In genomic region chr7:114991255-114991654, GRCm38 (mm10) we compare ENCODE assay signal across 12 mouse cellular contexts.
A peak's percentile ranks its signal among the peaks of the same experiment; 100 is the strongest.
DNase-seq lines count a peak whose midpoint lies in the region; ATAC-seq and TF ChIP-seq lines count a peak whose summit lies in the region.
"Had no signal": no experiment of that assay in that cellular context is flagged by ENCODE, and none has a peak within 500 bp of the region (broad histone marks: within the 10 kb centered on the region; RNA-seq: fewer than 3 reads in every experiment).

No protein-coding gene starts in this region.

- no peaks in the 10 kb centered on the region for H3K4me1 ChIP-seq in lung, adult 2 months (ENCODE audit: control insufficient read depth, insufficient read depth, low read length)
- H3K4me1 ChIP-seq: forebrain, embryonic 12.5 days had no signal

- H3K4me3 ChIP-seq in gastrocnemius, adult 2 months: no peak overlapping the region
- H3K4me3 ChIP-seq in lung, adult 2 months (replicated peaks; ENCODE audit: extremely low read depth, low read depth, low read length): no peak overlapping the region
- H3K4me3 ChIP-seq: forebrain, embryonic 12.5 days had no signal

- TF ChIP-seq POLR2A in lung, adult 2 months (IDR thresholded peaks at IDR 0.05; ENCODE audit: borderline replicate concordance, extremely low read depth, low read depth, low read length): no peak

- WGBS in lung, adult 2 months: 53% methylated on average over 5 of the region's 5 CpGs

- ATAC-seq in inflammation-experienced regulatory T-cells, adult 6 months: no peak
- ATAC-seq: CD4-positive, CD25-positive, alpha-beta regulatory T cell, adult 4 months had no signal

- intact Hi-C loops in gastrocnemius, adult 2 months (cut with DNase I): no loop called here
- intact Hi-C loops in gastrocnemius, postnatal 14 days (cut with DNase I; ENCODE audit: low total_unique reads): no loop called here
- intact Hi-C loops in left cerebral cortex, postnatal 25 days (cut with DNase I): no loop called here

- DNase-seq in gastrocnemius, adult 2 months: peak; percentile 24
- DNase-seq in gastrocnemius, adult 8-10 months (ENCODE audit: low spot score in 2 of 2): no peak
- peak; percentile 5 for DNase-seq in lung, postnatal 14 days
- no peak for DNase-seq in lung, adult 2 months
- DNase-seq in gastrocnemius, postnatal 14 days: peak; percentile 45
- DNase-seq in heart, postnatal 4 days: peak; percentile 64
- no peak for DNase-seq in left cerebral cortex, postnatal 25 days (ENCODE audit: low spot score in 2 of 2)
- DNase-seq: adrenal gland, postnatal 36 days; kidney, postnatal 14 days had no signal

- no peak for TF ChIP-seq CTCF in gastrocnemius, adult 2 months (IDR thresholded peaks at IDR 0.05)
- no peak for TF ChIP-seq CTCF in lung, adult 2 months (IDR thresholded peaks at IDR 0.05; ENCODE audit: insufficient read depth, low read length)

- no peak overlapping the region for H3K27ac ChIP-seq in gastrocnemius, adult 2 months
- H3K27ac ChIP-seq: forebrain, embryonic 12.5 days had no signal

Comparison
In these comparisons a context has a peak if more than half of its experiments do, and no peak if none do; other contexts are left out.
1. DNase-seq: peak in gastrocnemius, adult 2 months (single experiment), lung, postnatal 14 days (single experiment), gastrocnemius, postnatal 14 days (single experiment) and heart, postnatal 4 days (single experiment); none in gastrocnemius, adult 8-10 months (0 of 2), lung, adult 2 months (single experiment) and left cerebral cortex, postnatal 25 days (0 of 2).